Mouse (Mus musculus) hindbrain, embryonic 15.5 days (tissue): Measurements from ENCODE around the gene Usp47. TPM values are rescaled to one million over a fixed set of nuclear protein-coding genes. Genes with fewer than 3 reads are reported as not detected.
"Not testable (repeated sequence)": the region's sequence is repeated elsewhere in the genome, so short reads cannot be mapped to it uniquely, and the experiment has no call there.

Source experiments
- ATAC-seq: fragments of 200-750 bp; cut with Nextera tagmentation; 2 replicates; pipeline ENCODE4 v1.8.0; 2017; ENCODE audit warnings: low read depth, moderate number of reproducible peaks, moderate TSS enrichment; ENCODE audit not compliant: low FRiP score
- H3K27ac ChIP-seq: fragments of 300-500 bp; sonication (generic); replicated peaks from 2 replicates; pipeline ENCODE4 v1.5.1; 2015; ENCODE audit warnings: mild to moderate bottlenecking, inconsistent platforms
- H3K27me3 ChIP-seq: fragments of 300-500 bp; sonication (generic); 2 replicates; pipeline ENCODE4 v1.6.1; 2015; ENCODE audit warnings: control low read depth, inconsistent platforms
- H3K36me3 ChIP-seq: fragments of 300-500 bp; sonication (generic); 2 replicates; pipeline ENCODE4 v1.6.1; 2015; ENCODE audit warnings: control low read depth, inconsistent platforms
- H3K4me1 ChIP-seq: fragments of 300-500 bp; sonication (generic); replicated peaks from 2 replicates; pipeline ENCODE4 v1.6.1; 2015; ENCODE audit warnings: control low read depth, inconsistent platforms
- H3K4me2 ChIP-seq: fragments of 300-500 bp; sonication (generic); 2 replicates; pipeline ENCODE4 v1.6.1; 2015; ENCODE audit warnings: moderate library complexity, mild to moderate bottlenecking, inconsistent platforms
- H3K4me3 ChIP-seq: fragments of 300-500 bp; sonication (generic); 2 replicates; pipeline ENCODE4 v1.5.1; 2015; ENCODE audit warnings: mild to moderate bottlenecking, inconsistent platforms
- H3K9ac ChIP-seq: fragments of 300-500 bp; sonication (generic); 2 replicates; pipeline ENCODE4 v1.6.1; 2015; ENCODE audit warnings: inconsistent platforms
- H3K9me3 ChIP-seq: fragments of 300-500 bp; sonication (generic); 2 replicates; pipeline ENCODE4 v1.6.1; 2016; ENCODE audit warnings: control low read depth, inconsistent platforms
- WGBS: fragments of 180-500 bp; shearing (Covaris S2); methylation state at CpG from one replicate; pipeline ENCODE4 v1.1.7; 2015; 5-methylcytosine and 5-hydroxymethylcytosine counted together
- polyA plus RNA-seq: library from polyadenylated mRNA; unstranded; fragments of >200 nt; fragmentation: Nextera tagmentation; extraction: Ambion mirVana; gene quantifications from 2 replicates; pipeline ENCODE4 v1.2.1, GENCODE M21; 2015

Usp47 gene
- polyA plus RNA-seq, 1 experiment from 2014 or later, result 63.7 TPM

- Histone ChIP-seq H3K36me3 (no peaks in the 10 kb centered on the region), H3K4me2 (no peak overlapping the region), H3K4me1 (no peaks in the 10 kb centered on the region), H3K27ac (no peak overlapping the region), H3K9ac (no peak overlapping the region), H3K9me3 (no peaks in the 10 kb centered on the region), H3K27me3 (no peaks in the 10 kb centered on the region), H3K4me3 (no peak overlapping the region)
- ATAC-seq, result no peak
- 98% methylated on average over 1 of the region's 1 CpGs for WGBS
Measured at GRCm38 (mm10) chr7:112045249-112045648, 21.9 kb downstream of the Usp47 start.

DNA sequence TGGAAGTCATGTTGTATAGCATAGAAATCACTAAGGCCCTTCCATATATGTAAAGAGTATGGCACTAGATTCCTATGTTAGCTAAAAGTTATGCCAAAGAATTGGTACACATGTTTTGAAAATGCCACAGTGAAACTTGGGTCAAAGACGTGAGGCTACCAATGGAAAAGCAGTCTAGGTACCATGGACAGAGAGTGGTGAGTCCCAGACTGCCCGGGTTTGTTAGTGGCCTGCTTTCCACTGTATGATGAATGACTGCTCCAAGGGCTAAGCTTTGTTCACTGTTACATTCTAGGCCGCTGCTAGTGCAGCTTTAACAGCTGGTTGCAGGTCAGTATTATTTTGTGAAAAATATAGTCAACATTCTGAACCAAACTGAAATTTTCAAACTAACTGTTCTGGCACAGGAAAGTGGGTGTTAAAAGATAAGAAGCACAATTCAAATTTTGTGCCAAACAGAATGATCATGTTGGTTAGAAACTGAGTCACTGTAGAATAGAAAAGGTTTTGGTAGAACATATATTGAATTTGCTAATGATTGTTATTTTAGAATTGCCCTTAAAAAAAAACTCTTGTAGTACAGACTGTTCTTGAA is 22.6 kb downstream of the Usp47 start:
- no peak overlapping the region for H3K9ac ChIP-seq
- no peak overlapping the region for H3K4me2 ChIP-seq
- H3K36me3 ChIP-seq, result no peaks in the 10 kb centered on the region
- no peaks in the 10 kb centered on the region for H3K9me3 ChIP-seq
- no peak for ATAC-seq
- no peaks in the 10 kb centered on the region for H3K4me1 ChIP-seq
- H3K4me3 ChIP-seq, result no peak overlapping the region
- H3K27ac ChIP-seq, result no peak overlapping the region
- H3K27me3 ChIP-seq, result no peaks in the 10 kb centered on the region
- 55% methylated on average over 3 of the region's 3 CpGs for WGBS

GRCm38 (mm10) chr7:112048643-112049042 is 25.3 kb downstream of the Usp47 start:
- ATAC-seq, result no peak
- H3K27me3 ChIP-seq, result no peaks in the 10 kb centered on the region
- WGBS, result 95% methylated on average over 5 of the region's 5 CpGs
- H3K4me2 ChIP-seq, result no peak overlapping the region
- H3K9ac ChIP-seq, result no peak overlapping the region
- no peaks in the 10 kb centered on the region for H3K4me1 ChIP-seq
- H3K36me3 ChIP-seq, result no peaks in the 10 kb centered on the region
- H3K27ac ChIP-seq, result no peak overlapping the region
- H3K9me3 ChIP-seq, result no peaks in the 10 kb centered on the region
- no peak overlapping the region for H3K4me3 ChIP-seq

DNA sequence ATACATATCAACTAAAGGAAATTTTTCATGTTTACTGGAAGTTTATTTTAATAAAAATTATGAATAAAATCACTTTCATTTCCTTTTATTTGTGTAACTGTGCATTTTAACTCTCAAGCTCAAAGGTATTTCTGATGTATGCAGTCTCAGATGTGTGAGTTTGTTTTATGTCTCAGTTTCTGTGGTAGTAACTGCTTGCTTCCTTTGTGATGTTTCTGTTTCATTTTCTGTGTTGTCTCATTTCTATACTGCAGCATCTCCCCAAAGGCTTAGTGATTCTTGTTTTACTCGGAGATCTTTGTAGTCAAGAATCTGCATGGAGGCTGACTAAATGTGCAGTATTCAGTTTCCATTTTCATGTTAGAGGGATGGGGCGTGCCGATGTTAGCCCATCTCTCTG is 30.4 kb downstream of the Usp47 start:
- 89% methylated on average over 3 of the region's 3 CpGs for WGBS
- Histone ChIP-seq H3K27me3 (no peaks in the 10 kb centered on the region), H3K36me3 (peaks cover 23% of the 10 kb centered on the region), H3K9ac (no peak overlapping the region), H3K4me1 (no peaks in the 10 kb centered on the region), H3K4me3 (no peak overlapping the region), H3K9me3 (no peaks in the 10 kb centered on the region), H3K27ac (no peak overlapping the region), H3K4me2 (no peak overlapping the region)
- ATAC-seq, result no peak

DNA sequence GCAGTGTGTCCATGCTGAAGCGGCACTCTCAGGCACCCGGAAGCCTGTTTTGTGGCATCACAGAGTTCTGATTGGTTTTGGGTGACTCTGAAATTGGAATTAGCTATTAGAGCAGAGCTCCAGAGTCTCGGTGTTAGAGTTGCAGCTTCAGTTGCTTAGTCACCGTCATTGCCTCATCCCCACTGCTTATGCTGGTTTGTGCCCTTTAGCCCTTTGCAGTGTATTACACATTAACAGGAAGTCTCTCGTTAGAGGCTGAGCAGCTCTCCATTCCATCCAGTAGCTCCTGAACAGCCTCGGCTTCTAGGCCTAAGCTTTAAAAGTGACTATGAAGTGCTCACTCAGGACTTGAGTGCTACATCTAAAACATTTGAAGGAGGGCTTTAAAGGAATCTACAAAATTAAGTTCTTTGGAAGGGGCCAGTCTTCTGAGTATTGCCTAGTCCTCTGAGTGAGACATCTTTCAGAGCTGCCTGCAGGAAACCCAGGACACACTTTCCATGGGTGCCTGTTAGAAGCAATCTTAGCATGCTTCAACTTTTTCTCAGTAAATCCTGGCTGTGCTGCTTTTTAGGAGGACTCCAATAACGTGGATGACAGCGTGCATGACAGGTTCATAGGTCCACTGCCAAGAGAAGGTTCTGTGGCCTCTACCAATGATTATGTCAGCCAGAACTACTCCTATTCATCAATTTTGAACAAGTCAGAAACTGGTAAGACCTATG is 32.8 kb downstream of the Usp47 start:
- Histone ChIP-seq H3K4me2 (no peak overlapping the region), H3K4me3 (no peak overlapping the region), H3K9me3 (no peaks in the 10 kb centered on the region), H3K9ac (no peak overlapping the region), H3K4me1 (no peaks in the 10 kb centered on the region), H3K27ac (no peak overlapping the region), H3K27me3 (no peaks in the 10 kb centered on the region), H3K36me3 (peaks cover 25% of the 10 kb centered on the region)
- 85% methylated on average over 8 of the region's 8 CpGs for WGBS
- no peak for ATAC-seq

- ATAC-seq, result no peak
- Histone ChIP-seq H3K4me1 (no peaks in the 10 kb centered on the region), H3K4me3 (no peak overlapping the region), H3K36me3 (peaks cover 26% of the 10 kb centered on the region), H3K9me3 (no peaks in the 10 kb centered on the region), H3K27me3 (no peaks in the 10 kb centered on the region), H3K4me2 (no peak overlapping the region), H3K27ac (no peak overlapping the region), H3K9ac (no peak overlapping the region)
- 90% methylated on average over 5 of the region's 5 CpGs for WGBS
Measured at GRCm38 (mm10) chr7:112074868-112075267, 51.6 kb downstream of the Usp47 start.

DNA sequence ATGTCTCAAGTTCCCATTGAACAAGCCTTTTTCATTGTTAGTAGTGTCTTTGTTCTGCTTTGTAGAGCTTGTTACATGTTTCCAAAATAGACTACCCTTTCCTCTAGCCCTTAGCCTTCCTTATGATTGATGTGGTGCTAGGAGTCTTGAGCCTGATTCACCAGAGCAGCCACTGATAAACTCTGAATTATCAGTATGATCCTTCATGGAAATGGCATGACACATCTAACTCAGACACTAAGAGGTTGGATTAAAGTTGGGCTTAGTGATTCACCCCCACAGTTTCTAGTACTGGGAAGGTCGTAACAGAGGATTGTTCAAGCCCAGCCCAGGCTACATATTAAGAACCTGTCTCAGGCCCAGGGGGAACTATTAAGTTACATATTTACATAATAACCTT is 59.3 kb downstream of the Usp47 start:
- WGBS, result 98% methylated on average over 1 of the region's 1 CpGs
- ATAC-seq, result no peak
- no peak overlapping the region for H3K4me2 ChIP-seq

DNA sequence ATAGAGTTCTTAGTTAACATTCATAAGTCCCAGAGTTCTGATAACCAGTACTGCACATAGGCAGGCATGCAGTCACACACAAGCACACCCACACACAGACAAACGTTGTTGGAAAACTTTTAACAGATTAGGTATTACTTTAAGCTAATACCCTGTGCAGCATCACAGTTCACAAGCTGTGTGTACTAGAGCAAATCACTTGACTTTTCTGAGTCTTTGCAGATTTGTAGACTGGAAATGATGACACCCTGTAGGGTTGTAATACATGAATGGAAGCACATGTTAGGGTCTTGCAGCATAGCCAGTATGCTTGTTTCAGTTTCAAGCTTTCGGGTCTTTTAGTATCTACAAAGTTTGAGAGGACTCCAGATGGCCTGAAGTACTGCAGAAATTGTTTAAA is 60.9 kb downstream of the Usp47 start:
- H3K4me2 ChIP-seq, result no peak overlapping the region
- no peak overlapping the region for H3K4me3 ChIP-seq
- H3K27me3 ChIP-seq, result no peaks in the 10 kb centered on the region
- peaks cover 37% of the 10 kb centered on the region for H3K36me3 ChIP-seq
- no peak overlapping the region for H3K27ac ChIP-seq
- ATAC-seq, result no peak
- H3K4me1 ChIP-seq, result no peaks in the 10 kb centered on the region
- no peak overlapping the region for H3K9ac ChIP-seq
- H3K9me3 ChIP-seq, result no peaks in the 10 kb centered on the region
- 91% methylated on average over 2 of the region's 2 CpGs for WGBS

More for the DNA sequence above, 59.3 kb downstream of the Usp47 start:
- Histone ChIP-seq H3K27me3 (no peaks in the 10 kb centered on the region), H3K4me3 (no peak overlapping the region), H3K36me3 (peaks cover 32% of the 10 kb centered on the region), H3K9me3 (no peaks in the 10 kb centered on the region), H3K9ac (no peak overlapping the region), H3K27ac (no peak overlapping the region), H3K4me1 (no peaks in the 10 kb centered on the region)

DNA sequence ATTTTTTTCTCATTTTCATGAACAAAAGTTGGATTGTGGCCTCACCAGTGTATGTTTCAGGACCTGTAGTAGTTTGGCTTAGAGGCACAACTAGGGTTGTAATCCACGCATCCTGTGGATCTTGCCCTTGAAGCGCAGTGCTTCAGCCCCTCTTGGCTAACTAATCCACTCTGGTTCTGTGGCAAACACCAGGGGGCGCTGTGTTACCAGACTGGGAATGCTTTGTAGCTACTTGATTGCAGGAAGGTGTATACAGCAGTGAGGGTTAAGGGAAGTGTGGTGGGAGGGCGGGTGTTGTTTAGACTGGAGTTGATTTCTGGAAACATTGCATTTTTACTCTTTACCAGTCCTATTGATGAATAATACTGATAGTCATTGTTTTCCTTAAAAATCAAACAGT is 61.8 kb downstream of the Usp47 start:
- Histone ChIP-seq H3K4me1 (no peaks in the 10 kb centered on the region), H3K9me3 (no peaks in the 10 kb centered on the region), H3K4me2 (no peak overlapping the region), H3K9ac (no peak overlapping the region), H3K36me3 (peaks cover 38% of the 10 kb centered on the region), H3K27me3 (no peaks in the 10 kb centered on the region), H3K27ac (no peak overlapping the region), H3K4me3 (no peak overlapping the region)
- ATAC-seq, result no peak
- 42% methylated on average over 4 of the region's 4 CpGs for WGBS

- no peaks in the 10 kb centered on the region for H3K4me1 ChIP-seq
Measured at GRCm38 (mm10) chr7:112086186-112086585, 62.9 kb downstream of the Usp47 start.

GRCm38 (mm10) chr7:112094923-112095322 is 71.6 kb downstream of the Usp47 start:
- not testable (repeated sequence) for H3K27ac ChIP-seq, H3K9me3 ChIP-seq, ATAC-seq, H3K27me3 ChIP-seq, H3K4me1 ChIP-seq, H3K4me2 ChIP-seq, H3K9ac ChIP-seq, H3K4me3 ChIP-seq
- peaks cover 63% of the 10 kb centered on the region for H3K36me3 ChIP-seq
- 93% methylated on average over 4 of the region's 4 CpGs for WGBS

More at GRCm38 (mm10) chr7:112086186-112086585, 62.9 kb downstream of the Usp47 start:
- no peak for ATAC-seq
- Histone ChIP-seq H3K36me3 (peaks cover 41% of the 10 kb centered on the region), H3K9ac (no peak overlapping the region), H3K9me3 (no peaks in the 10 kb centered on the region), H3K4me2 (no peak overlapping the region), H3K27me3 (no peaks in the 10 kb centered on the region), H3K4me3 (no peak overlapping the region), H3K27ac (no peak overlapping the region)
- WGBS, result 93% methylated on average over 2 of the region's 2 CpGs

- Histone ChIP-seq H3K9me3 (no peaks in the 10 kb centered on the region), H3K4me2 (no peak overlapping the region), H3K9ac (no peak overlapping the region), H3K4me1 (no peaks in the 10 kb centered on the region), H3K27me3 (no peaks in the 10 kb centered on the region), H3K4me3 (no peak overlapping the region), H3K36me3 (peaks cover 51% of the 10 kb centered on the region), H3K27ac (no peak overlapping the region)
- WGBS, result 97% methylated on average over 2 of the region's 2 CpGs
- ATAC-seq, result no peak
Measured at GRCm38 (mm10) chr7:112100887-112101286, 77.6 kb downstream of the Usp47 start.

DNA sequence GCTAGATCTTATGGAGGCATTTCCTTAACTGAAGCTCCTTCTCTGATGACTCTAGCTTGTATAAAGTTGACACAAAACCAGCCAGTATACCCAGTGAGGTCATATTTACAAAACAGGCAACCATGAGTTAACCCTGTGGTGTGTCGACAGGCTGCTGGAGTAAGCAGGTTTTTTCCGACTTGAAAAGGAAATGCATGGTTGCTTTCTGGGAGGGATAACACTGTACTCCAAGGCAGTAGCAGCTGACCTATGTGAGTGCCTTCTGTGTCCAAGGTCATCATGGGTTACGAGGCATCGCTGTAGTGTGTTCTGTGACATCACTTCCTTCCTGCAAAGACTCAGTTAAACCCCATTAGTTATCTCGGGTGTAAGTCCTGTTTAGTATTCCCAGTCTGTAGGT is 79.6 kb downstream of the Usp47 start:
- H3K27ac ChIP-seq, result no peak overlapping the region
- no peak overlapping the region for H3K4me2 ChIP-seq
- H3K4me1 ChIP-seq, result no peaks in the 10 kb centered on the region
- 85% methylated on average over 5 of the region's 5 CpGs for WGBS
- no peaks in the 10 kb centered on the region for H3K9me3 ChIP-seq
- no peaks in the 10 kb centered on the region for H3K27me3 ChIP-seq
- peaks cover 64% of the 10 kb centered on the region for H3K36me3 ChIP-seq
- H3K9ac ChIP-seq, result no peak overlapping the region
- ATAC-seq, result no peak
- H3K4me3 ChIP-seq, result no peak overlapping the region
